Mouse (Mus musculus): ENCODE measurements at regions not wholly inside any gene's neighbourhood (a gene's known extent, or its start where the extent isn't known, plus 50 kb on each side); places are given as distances from the start of the nearest gene placed in this dataset.

DNA sequence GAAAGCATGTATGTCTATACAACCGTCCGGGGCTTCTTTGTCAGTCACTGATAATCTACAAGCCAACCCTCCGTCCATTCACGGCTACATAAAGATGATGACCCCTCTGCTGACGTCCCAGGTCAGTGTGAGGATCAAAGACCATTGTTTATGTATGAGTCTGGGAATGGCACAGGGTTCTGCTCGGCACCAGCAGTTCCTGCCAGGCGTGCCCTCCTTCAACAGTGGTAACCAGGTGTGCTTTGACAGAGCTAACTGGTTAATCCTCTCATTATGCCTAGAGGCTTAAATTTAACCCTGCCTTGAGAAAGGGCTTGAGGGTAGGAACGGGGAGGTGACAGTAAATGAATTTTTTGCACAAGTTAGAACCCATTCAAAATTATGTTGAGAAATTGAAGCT, 58.2 kb upstream of the Ttc29 start:
- DNase-seq (ENCODE audit: low read depth): no peak

DNA sequence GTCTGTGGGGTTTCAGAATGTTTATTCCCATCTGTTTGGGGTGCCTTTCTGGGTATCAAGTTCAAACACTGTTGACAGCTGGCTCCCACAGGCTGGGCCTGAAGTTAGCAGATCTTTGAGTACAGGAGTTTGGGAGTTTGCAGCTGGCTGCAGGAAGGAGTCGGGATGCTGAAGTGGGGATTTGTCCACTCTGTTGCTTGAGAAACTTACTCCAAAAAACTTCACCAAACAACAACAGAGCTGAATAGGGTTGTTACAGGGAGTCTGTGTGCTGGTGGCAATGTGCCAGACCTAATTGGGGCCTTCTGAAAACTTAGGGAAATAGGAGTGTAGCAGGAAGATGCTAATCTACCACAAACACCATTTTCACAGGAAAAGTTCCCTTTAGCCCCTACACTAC, 51.1 kb upstream of the Ttc29 start:
- no peak for DNase-seq (ENCODE audit: low read depth)

DNA sequence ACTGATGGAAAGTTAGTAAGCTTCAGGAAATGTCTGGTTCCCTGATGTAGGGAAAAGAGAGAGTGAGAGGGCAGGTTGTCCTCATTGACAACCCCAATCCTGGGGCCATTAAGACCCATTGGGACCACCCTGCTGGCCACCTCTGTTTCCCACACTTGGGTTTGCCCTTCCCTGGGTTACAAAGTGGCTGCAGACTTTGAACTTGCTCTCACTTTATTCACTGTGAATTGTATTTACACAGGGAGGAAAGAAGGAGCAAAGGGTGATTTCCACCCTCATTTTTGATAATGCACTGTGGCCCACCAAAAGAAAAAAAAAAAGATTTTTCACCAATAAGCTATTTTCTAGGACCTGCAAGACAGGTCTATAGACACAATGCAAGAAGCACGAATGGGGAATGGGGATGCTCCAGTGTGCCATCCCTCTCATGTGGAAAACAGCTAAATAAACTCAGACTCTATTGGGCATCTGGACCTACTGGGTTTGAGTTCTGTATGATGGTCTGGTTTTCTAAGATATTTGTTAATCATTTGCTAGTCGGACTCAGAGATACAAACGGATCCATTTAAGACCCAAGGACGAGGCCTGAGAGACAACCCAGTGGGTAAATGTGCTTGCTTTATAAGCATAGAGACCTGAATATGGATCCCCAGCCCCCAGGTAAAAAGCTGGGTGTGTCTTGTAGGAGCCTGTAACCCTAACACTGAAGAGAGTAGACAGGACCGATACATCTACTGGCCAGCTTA, 50.2 kb upstream of the Ttc29 start:
- DNase-seq (ENCODE audit: low read depth): no peak
